Mouse (Mus musculus) erythroblast, embryonic 14.5 days (primary cell): Measurements from ENCODE around the gene Col27a1.

Experiments
- GATA1 ChIP-seq: IDR thresholded peaks from 2 replicates; pipeline ENCODE4 v1.6.1; 2012; ENCODE audit warnings: low read length, inconsistent platforms, mixed read lengths
- TAL1 ChIP-seq: IDR thresholded peaks from 3 replicates; pipeline ENCODE4 v1.6.1; 2012; ENCODE audit warnings: low read length, inconsistent platforms, mixed read lengths

DNA sequence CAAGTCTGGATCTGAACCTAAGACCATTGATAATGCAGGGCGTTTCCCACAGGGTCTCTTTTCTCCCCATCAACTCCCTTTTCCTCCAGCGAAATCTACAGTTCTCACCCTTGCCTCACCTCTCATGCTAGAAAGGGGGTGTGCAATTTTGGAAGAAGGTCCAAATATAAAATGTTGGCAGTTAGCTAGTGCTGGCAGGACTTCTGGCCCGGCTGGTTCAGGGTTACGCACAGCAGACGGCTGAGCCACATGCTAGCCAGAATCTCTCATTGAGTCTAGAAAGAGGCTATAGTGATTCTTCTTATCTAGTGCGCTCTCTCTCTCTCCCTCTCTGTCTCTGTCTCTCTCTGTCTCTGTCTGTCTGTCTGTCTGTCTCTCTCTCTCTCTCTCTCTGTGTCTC is 45.3 kb downstream of the Col27a1 start:
- TF ChIP-seq TAL1 (no peak), GATA1 (no peak)
